9 mouse cellular contexts compared by ENCODE assay signal in genomic region chr5:124184898-124185701, GRCm38 (mm10).
A peak's percentile ranks its signal among the peaks of the same experiment; 100 is the strongest.
DNase-seq lines count a peak whose midpoint lies in the region; ATAC-seq and TF ChIP-seq lines count a peak whose summit lies in the region.
"Had no signal": no experiment of that assay in that cellular context is flagged by ENCODE, and none has a peak within 500 bp of the region (broad histone marks: within the 10 kb centered on the region; RNA-seq: fewer than 3 reads in every experiment).

No protein-coding gene starts in this region.

- WGBS in limb, embryonic 14.5 days: 17% methylated on average over 15 of the region's 15 CpGs

- peak overlapping the region; percentile 30; the same call in 1 of the 2 replicates for H3K4me2 ChIP-seq in limb, embryonic 14.5 days (replicated peaks; ENCODE audit: low read depth, low read length, severe bottlenecking)

- H3K9me3 ChIP-seq in limb, embryonic 14.5 days (ENCODE audit: control insufficient read depth, low read length): no peaks in the 10 kb centered on the region

- no peaks in the 10 kb centered on the region for H3K36me3 ChIP-seq in limb, embryonic 14.5 days (ENCODE audit: control insufficient read depth, insufficient read depth, low read length)

- TF ChIP-seq POLR2A in limb, embryonic 14.5 days (IDR thresholded peaks at IDR 0.05; ENCODE audit: borderline replicate concordance, extremely low read depth, insufficient read depth, insufficient read length): no peak

- H3K27ac ChIP-seq in limb, embryonic 14.5 days (replicated peaks; ENCODE audit: low read depth, low read length): peak overlapping the region; percentile 34; the same call in 1 of the 2 replicates
- H3K27ac ChIP-seq: macrophage had no signal

- H3K4me1 ChIP-seq in limb, embryonic 14.5 days (ENCODE audit: control insufficient read depth, insufficient read depth, low read length): peaks cover 40% of the 10 kb centered on the region

- ATAC-seq in limb, embryonic 14.5 days (ENCODE audit: low FRiP score, low read depth): peak; percentile 26; the same call in 1 of the 2 replicates
- no peak for ATAC-seq in monocyte, adult 5-6 weeks (replicated peaks; ENCODE audit: insufficient number of reproducible peaks, low FRiP score, low TSS enrichment, poor library complexity, severe bottlenecking)

- 0 out of 2 replicates have a peak overlapping the region, but pooled peaks have one; percentile 0 for H3K4me3 ChIP-seq in limb, embryonic 14.5 days (replicated peaks; ENCODE audit: low read length)

- peak; percentile 59 for DNase-seq in cerebellum, adult 11-12 months
- no peak for DNase-seq in cerebellum, adult 8-10 months
- peak; percentile 44 for DNase-seq in lung, postnatal 10 days
- no peak for DNase-seq in lung, postnatal 14 days
- no peak for DNase-seq in limb, embryonic 14.5 days (ENCODE audit: low spot score)
- peak; percentile 60 for DNase-seq in thymus, postnatal 14 days
- no peak for DNase-seq in urinary bladder, postnatal 10 days (ENCODE audit: low spot score)

- H3K27me3 ChIP-seq in limb, embryonic 14.5 days (ENCODE audit: control insufficient read depth, insufficient read depth, low read length): no peaks in the 10 kb centered on the region

- H3K9ac ChIP-seq in limb, embryonic 14.5 days (ENCODE audit: low read depth, low read length, severe bottlenecking): peak overlapping the region; percentile 21; the same call in 1 of the 2 replicates

Comparison
In these comparisons a context has a peak if more than half of its experiments do, and no peak if none do; other contexts are left out.
1. DNase-seq: peak in cerebellum, adult 11-12 months (single experiment), lung, postnatal 10 days (single experiment) and thymus, postnatal 14 days (single experiment); none in cerebellum, adult 8-10 months (single experiment), lung, postnatal 14 days (single experiment), limb, embryonic 14.5 days (single experiment) and urinary bladder, postnatal 10 days (single experiment).